Mouse (Mus musculus) layer of hippocampus, postnatal 25 days (tissue): ENCODE results near the gene Smim24. TPM values are rescaled to one million over a fixed set of nuclear protein-coding genes. Genes with fewer than 3 reads are reported as not detected.
A peak's percentile ranks its signal among the peaks of the same experiment; 100 is the strongest.

ENCODE experiments used
- DNase-seq, 2 experiments: peaks; one replicate each; pipeline ENCODE4 v3.0.0; 2022; ENCODE audit warnings: mixed read lengths in 2 of 2, low spot score in 1 of 2; ENCODE audit errors: extremely low spot score in 1 of 2
- total RNA-seq, 2 experiments: library from RNA; stranded (reverse); gene quantifications; 2 replicates each; pipeline ENCODE4 v1.2.3; 2021

Smim24 gene
- total RNA-seq, 2 experiments from 2014 or later: 1.4 to 3.1 TPM

- peak; percentile 75 to 86 for DNase-seq
These were observed 2.8 kb upstream of the Smim24 start for GRCm38 (mm10) chr10:81389801-81390677.

DNA sequence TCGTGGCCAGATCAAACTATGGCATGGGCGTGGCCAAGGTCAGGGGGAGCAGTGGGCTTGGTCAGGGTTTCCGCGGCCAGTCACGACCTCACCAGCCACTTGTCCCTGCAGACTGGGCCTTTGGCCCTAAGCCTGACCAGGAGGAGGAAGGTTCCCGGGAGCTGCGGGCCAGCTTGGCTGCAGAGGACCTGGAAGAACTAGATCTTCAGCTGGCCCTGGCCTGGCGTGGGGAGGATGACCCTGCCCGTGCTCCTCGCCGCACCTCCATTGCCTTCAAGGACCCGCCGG is 2.2 kb upstream of the Smim24 start:
- no peak for DNase-seq

- no peak for DNase-seq
These were observed 581 bp upstream of the Smim24 start for GRCm38 (mm10) chr10:81392270-81392669.

DNA sequence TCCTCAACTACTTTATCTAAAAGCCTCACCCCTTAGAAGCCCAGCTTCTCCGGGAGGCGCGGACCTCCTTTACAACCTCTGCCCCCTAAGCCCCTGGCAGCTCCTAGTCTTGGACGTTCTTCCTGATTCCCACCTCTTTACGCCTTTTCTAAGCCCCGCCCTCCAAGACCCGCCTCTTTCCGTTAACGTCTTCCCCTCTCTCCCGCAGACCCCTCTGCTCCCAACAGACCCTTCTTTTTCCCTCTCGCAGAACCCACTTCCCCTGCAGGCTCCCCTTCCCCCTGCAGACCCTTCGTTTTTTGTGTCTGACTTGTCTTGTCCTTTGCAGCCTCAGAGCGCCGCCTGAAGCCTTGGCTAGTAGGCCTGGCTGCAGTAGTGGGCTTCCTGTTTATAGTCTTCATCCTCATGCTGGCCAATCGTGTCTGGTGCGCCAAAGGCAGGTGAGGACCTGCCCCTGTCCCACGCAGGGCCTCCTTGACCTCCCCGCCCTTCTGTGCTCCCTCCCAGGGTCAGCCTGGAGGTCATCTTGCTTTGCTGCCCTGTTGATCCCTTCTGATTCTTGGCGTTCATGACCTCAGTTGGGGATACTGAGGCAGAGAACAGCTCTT is 709 bp downstream of the Smim24 start:
- DNase-seq: no peak

DNA sequence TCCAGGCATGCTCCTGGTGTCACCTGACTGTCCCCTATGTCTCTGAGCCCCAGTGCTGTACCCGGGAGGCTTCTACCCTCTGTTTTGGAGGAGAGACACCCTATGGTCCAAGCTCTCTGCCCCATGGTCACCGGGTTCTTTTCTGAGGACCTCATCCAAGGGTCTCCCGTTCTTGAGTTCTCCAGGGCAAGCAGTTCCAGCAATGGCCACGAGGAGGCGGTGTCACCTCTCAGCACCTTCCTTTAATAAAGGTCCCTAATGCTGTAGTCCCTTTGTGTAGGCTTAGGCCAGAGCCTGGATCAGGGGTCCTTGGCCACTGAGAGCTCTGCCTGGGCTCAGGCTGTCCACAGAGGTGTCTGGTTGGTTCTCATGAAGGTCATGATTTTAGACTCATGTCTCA is 2.3 kb downstream of the Smim24 start:
- peak in 1 of 2 experiments; percentile 82 for DNase-seq

DNA sequence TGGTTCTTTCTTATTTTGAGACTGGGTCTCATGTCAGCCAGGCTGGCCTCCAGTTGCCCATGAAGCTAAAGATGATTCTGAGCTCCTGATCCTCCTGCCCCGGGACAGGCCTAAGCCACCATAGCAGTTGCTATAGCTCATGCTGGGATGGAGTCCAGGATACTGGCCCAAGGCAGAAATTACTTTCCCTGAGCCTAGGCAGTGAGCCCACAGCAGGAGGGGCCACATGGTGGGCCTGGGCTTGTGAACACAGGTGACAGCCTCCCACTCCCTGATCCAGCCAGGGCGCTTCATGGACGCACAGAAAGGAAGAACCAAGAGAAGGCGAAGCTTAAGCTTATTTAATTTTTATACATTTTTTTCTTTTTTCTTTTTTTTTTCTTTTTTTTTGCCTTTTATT is 3.0 kb downstream of the Smim24 start:
- no peak for DNase-seq

GRCm38 (mm10) chr10:81396749-81397148 is 3.9 kb downstream of the Smim24 start:
- no peak for DNase-seq

DNA sequence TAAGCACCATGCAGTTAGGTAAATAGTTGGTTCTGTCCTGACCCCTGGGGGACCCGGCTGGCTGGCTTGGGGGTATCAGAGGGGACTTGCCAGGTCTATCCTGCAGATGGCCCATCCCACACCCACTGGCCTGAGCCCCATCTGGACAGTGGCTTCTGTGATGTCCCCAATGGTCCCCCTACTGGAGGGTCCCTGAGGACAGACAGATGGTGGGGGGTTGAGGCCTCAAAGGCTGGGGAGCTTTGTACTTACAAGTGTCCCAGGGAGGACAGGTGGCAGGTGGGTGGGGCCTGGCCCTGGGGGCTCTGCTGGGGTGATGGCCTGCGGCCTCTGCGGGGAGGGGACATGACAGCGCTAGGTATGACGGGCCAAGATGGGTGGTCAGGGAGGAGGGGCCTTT is 6.4 kb downstream of the Smim24 start:
- no peak for DNase-seq

DNA sequence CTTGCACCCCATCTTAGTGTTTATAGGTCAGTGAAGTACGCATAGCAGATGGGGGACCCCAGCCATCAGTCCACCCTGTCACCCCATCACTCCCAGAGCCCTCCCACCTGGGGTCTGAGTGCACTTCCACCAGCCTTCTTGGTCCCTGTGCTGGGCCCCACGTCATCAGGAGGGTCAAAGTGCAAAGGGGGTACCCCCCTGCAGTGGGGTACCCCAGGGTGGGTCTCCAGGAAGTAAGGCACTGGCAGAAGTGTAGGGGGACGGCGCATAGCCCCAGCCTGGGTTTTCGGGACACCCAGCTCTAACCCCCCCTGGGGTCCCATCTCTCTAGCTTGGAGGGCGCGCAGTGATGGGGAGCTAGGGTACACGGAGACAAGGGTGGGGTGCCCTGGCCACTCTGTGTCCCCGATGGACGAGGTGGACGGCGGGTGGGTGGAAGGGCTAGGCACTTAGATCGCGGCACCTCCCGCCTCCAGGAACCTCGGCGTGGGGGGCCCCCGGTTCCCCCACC is 7.0 kb downstream of the Smim24 start:
- DNase-seq: no peak

DNA sequence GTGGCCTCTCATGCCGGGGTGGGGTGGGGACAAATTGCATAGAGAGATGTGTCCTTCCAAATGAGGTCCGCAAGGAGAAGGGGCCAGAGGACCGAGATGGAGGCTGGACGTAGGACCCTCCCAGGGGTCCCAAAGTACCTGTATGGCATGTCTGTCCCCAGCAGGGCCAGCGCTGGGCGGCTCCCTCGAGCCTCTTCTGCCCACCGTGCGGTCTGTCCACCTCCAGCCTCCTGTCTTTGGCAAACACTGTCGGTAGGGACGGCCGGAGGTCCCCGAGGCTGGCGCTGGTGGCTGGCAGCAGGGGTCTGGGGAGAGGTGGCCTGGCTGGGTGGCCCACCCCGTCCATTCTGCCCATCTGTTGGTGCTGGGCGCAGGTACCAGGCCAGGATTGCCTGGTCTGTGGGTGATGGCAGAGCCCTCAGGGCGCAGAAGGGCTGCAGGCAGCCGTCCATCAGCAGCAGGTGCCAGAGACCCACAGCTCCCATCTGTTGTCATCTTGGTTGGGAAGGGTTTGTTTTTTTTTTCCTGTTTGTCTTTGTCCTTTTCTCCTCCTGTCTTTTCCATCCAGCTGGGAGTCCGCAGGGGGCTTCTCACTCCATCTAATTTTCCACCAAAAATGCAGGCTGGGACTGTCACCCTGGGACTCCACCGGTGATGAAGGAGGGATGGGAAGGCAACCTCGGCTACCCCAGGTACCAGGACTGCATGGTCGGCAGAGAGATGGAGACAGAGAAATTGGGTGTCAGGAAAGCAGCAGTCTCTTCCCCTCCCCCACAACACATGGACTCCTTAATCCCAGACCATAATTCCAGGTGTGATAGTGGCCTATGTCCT is 7.7 kb downstream of the Smim24 start:
- DNase-seq: no peak

DNA sequence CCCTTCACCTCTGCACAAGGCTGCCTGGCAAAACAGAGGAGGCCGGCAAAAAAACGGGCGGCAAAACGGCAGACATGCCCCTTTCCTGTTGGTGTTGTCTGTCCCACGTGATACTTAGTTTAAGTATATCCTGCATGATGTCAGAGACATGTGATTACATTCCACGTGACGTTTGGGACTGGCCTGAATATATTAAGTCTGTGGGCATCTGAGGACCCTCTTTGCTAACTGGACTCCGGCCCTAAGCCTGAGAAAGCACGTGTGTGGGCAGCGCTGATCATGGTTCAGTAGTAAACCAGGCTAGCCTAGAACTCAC is 8.3 kb downstream of the Smim24 start:
- no peak for DNase-seq

- peak in 1 of 2 experiments; percentile 40 for DNase-seq
These were observed 8.8 kb downstream of the Smim24 start for GRCm38 (mm10) chr10:81401521-81402226.

DNA sequence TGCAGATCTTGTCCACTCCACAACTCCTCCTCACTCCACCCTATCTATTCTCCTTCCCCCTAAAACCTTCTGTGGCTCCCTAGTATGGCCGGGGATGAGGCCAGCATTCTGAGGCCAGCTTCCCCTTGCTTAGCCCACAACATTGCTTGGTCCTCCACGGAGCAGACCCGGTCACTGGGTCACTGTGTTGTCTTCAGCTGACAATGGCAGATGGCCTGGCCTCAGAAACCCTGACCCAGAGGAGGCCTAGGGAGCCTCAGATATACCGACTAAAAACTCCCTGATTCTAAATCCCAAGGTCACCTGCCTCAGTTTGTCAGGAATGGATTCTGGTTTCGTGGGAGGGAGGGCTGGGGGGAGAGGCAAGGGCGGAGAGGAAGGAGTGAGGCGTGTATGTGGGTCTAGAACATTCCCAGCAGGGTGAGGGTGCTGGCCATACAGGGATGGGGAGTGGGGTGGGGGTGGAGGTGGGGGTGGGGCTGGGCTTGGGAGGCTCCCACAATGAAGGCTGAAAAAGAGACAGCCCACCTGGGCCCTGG is 9.4 kb downstream of the Smim24 start:
- DNase-seq: no peak

- no peak for DNase-seq
These were observed 10.7 kb downstream of the Smim24 start for GRCm38 (mm10) chr10:81403511-81403910.

DNA sequence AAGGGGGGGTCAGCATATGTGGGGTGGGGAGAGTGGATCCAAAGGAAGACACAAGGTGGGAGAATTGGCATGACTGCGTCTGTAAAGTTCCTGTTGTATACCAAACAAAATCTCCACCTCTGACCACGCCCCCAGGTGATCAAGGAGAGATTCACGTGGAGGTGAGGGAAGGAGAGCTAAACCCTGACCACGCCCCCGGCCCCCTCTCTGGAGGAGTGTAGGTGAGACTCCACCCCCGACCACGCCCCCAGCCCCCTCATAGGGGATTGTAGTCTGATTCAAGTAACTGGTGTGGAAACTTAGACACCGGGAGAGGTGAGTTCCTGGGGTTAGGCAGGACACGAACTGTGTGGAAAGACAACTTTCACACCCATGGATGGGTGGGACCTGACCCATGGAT is 11.2 kb downstream of the Smim24 start:
- DNase-seq: no peak

GRCm38 (mm10) chr10:81404720-81405119 is 11.9 kb downstream of the Smim24 start:
- no peak for DNase-seq

- peak in 1 of 2 experiments; percentile 74 for DNase-seq
These were observed 12.8 kb downstream of the Smim24 start for GRCm38 (mm10) chr10:81405588-81406201.

DNA sequence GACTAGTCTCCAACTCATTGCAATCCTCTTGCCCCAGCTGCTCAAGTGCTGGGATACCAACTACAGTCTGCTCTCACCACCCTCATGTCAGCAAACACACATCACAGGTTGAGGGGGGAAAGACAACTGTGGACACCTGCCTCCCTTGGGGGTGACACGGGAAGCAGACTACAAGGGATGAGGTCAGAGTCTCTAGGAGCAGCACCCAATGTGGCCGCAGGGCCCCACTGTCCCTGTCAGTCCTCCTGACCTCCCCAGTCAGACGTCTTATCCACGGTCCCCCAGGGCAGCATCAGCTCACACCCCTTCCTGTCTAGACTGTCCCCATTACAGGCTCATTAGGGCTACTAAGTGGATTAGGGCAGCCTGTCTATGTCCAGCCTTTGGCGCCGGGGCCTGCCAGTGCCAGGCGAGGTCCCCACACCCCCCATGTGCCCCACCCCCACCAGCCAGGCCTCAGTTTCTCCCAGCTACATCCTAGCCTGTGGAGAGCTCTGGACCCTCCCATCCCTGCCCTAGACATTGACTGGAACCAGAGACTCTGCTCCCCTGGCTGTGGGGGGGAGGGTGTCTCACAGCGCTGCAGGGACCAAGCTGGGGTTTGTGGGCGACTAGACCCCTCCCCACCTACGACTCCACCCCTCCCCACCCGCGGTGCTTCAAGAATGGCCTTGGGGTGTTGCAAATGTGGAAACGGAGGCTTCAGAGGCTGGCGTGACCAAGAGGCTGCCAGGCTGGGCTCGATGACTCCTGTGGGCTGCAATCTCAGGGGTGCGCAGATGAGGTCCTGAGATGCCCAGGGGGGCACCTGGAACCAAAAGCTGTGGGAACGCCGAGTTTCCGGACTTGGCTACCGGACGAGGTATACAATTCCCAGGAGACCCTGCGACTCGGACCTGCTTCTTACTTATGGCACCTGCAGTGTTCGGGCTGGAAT is 13.9 kb downstream of the Smim24 start:
- DNase-seq: no peak
